ENCODE assay signal across 28 mouse cellular contexts in genomic region chr1:83756866-83757265, GRCm38 (mm10).
DNase-seq lines count a peak whose midpoint lies in the region; ATAC-seq and TF ChIP-seq lines count a peak whose summit lies in the region.
"Had no signal": no experiment of that assay in that cellular context is flagged by ENCODE, and none has a peak within 500 bp of the region (broad histone marks: within the 10 kb centered on the region; RNA-seq: fewer than 3 reads in every experiment).

No protein-coding gene starts in this region.

- peak; percentile 45; the same call in 1 of the 2 replicates for ATAC-seq in forebrain, embryonic 16.5 days
- no peak for ATAC-seq in forebrain, embryonic 12.5 days (ENCODE audit: low FRiP score)
- 0 out of 2 replicates have a peak, but pooled peaks have one; percentile 40 for ATAC-seq in neural tube, embryonic 13.5 days (ENCODE audit: low read depth)
- no peak; the same call in 1 of the 2 replicates for ATAC-seq in neural tube, embryonic 15.5 days (ENCODE audit: low FRiP score)
- ATAC-seq: inflammation-experienced regulatory T-cells, adult 6 months had no signal

- no peak for TF ChIP-seq POLR2A in liver, adult 2 months (IDR thresholded peaks at IDR 0.05; ENCODE audit: extremely low read depth, insufficient read depth, low read length)

- H3K4me2 ChIP-seq in forebrain, embryonic 16.5 days (ENCODE audit: low read length), result no peak overlapping the region
- no peak overlapping the region for H3K4me2 ChIP-seq in forebrain, embryonic 12.5 days
- H3K4me2 ChIP-seq in neural tube, embryonic 13.5 days, result no peak overlapping the region
- no peak overlapping the region for H3K4me2 ChIP-seq in neural tube, embryonic 15.5 days
- H3K4me2 ChIP-seq: embryonic facial prominence, embryonic 15.5 days; heart, embryonic 11.5 days; limb, embryonic 15.5 days; liver, embryonic 15.5 days; midbrain, embryonic 12.5 days; stomach, embryonic 15.5 days had no signal

- no peaks in the 10 kb centered on the region; the same call in 1 of the 2 replicates for H3K4me1 ChIP-seq in forebrain, embryonic 16.5 days (replicated peaks; ENCODE audit: control insufficient read depth, insufficient read depth, low read length)
- peaks cover 4% of the 10 kb centered on the region for H3K4me1 ChIP-seq in forebrain, embryonic 12.5 days
- H3K4me1 ChIP-seq in liver, adult 2 months (ENCODE audit: control insufficient read depth, insufficient read depth, low read length), result no peaks in the 10 kb centered on the region
- peaks cover 4% of the 10 kb centered on the region for H3K4me1 ChIP-seq in neural tube, embryonic 13.5 days (replicated peaks)
- H3K4me1 ChIP-seq in neural tube, embryonic 15.5 days, result no peaks in the 10 kb centered on the region
- H3K4me1 ChIP-seq: embryonic facial prominence, embryonic 10.5 days; embryonic facial prominence, embryonic 15.5 days; limb, embryonic 10.5 days; limb, embryonic 15.5 days; liver, embryonic 15.5 days; megakaryocyte, embryonic 14.5 days; midbrain, embryonic 12.5 days; stomach, embryonic 15.5 days had no signal

- no peaks in the 10 kb centered on the region for H3K9me3 ChIP-seq in forebrain, embryonic 16.5 days (ENCODE audit: control insufficient read depth, low read length)
- H3K9me3 ChIP-seq in forebrain, embryonic 12.5 days, result no peaks in the 10 kb centered on the region
- no peaks in the 10 kb centered on the region for H3K9me3 ChIP-seq in neural tube, embryonic 13.5 days
- H3K9me3 ChIP-seq in neural tube, embryonic 15.5 days (replicated peaks), result no peaks in the 10 kb centered on the region
- H3K9me3 ChIP-seq: embryonic facial prominence, embryonic 10.5 days; embryonic facial prominence, embryonic 15.5 days; limb, embryonic 10.5 days; limb, embryonic 15.5 days; liver, embryonic 15.5 days; megakaryocyte, embryonic 14.5 days; midbrain, embryonic 12.5 days; stomach, embryonic 15.5 days had no signal

- no peak for TF ChIP-seq CTCF in liver, adult 2 months (IDR thresholded peaks at IDR 0.05; ENCODE audit: low read depth, low read length)

- H3K79me2 ChIP-seq in liver, adult 2 months (ENCODE audit: control insufficient read depth, insufficient read depth, low read length), result no peaks in the 10 kb centered on the region

- H3K4me3 ChIP-seq in forebrain, embryonic 16.5 days (replicated peaks; ENCODE audit: low read length), result no peak overlapping the region
- H3K4me3 ChIP-seq in forebrain, embryonic 12.5 days (replicated peaks), result no peak overlapping the region
- H3K4me3 ChIP-seq in liver, adult 2 months (ENCODE audit: insufficient read depth, low read depth, low read length), result no peak overlapping the region
- no peak overlapping the region for H3K4me3 ChIP-seq in neural tube, embryonic 13.5 days
- no peak overlapping the region for H3K4me3 ChIP-seq in neural tube, embryonic 15.5 days (replicated peaks)
- H3K4me3 ChIP-seq: embryonic facial prominence, embryonic 10.5 days; embryonic facial prominence, embryonic 15.5 days; limb, embryonic 10.5 days; limb, embryonic 15.5 days; liver, embryonic 15.5 days; megakaryocyte, embryonic 14.5 days; midbrain, embryonic 12.5 days; stomach, embryonic 15.5 days had no signal

- H3K36me3 ChIP-seq in forebrain, embryonic 16.5 days (ENCODE audit: control insufficient read depth, insufficient read depth), result no peaks in the 10 kb centered on the region
- no peaks in the 10 kb centered on the region for H3K36me3 ChIP-seq in forebrain, embryonic 12.5 days (replicated peaks)
- H3K36me3 ChIP-seq in liver, adult 2 months (ENCODE audit: control insufficient read depth, insufficient read depth, low read length), result no peaks in the 10 kb centered on the region
- H3K36me3 ChIP-seq in neural tube, embryonic 13.5 days, result no peaks in the 10 kb centered on the region
- H3K36me3 ChIP-seq in neural tube, embryonic 15.5 days, result no peaks in the 10 kb centered on the region
- H3K36me3 ChIP-seq: embryonic facial prominence, embryonic 10.5 days; embryonic facial prominence, embryonic 15.5 days; limb, embryonic 10.5 days; limb, embryonic 15.5 days; liver, embryonic 15.5 days; midbrain, embryonic 12.5 days; stomach, embryonic 15.5 days had no signal

- no peaks in the 10 kb centered on the region for H3K27me3 ChIP-seq in forebrain, embryonic 16.5 days (replicated peaks; ENCODE audit: control insufficient read depth, insufficient read depth, low read length)
- H3K27me3 ChIP-seq in forebrain, embryonic 12.5 days, result no peaks in the 10 kb centered on the region
- no peaks in the 10 kb centered on the region for H3K27me3 ChIP-seq in liver, adult 2 months (ENCODE audit: control insufficient read depth, insufficient read depth, low read length)
- no peaks in the 10 kb centered on the region for H3K27me3 ChIP-seq in neural tube, embryonic 13.5 days
- no peaks in the 10 kb centered on the region for H3K27me3 ChIP-seq in neural tube, embryonic 15.5 days (replicated peaks)
- H3K27me3 ChIP-seq: embryonic facial prominence, embryonic 15.5 days; limb, embryonic 15.5 days; liver, embryonic 15.5 days; megakaryocyte, embryonic 14.5 days; midbrain, embryonic 12.5 days; stomach, embryonic 15.5 days had no signal

- DNase-seq in liver, adult 2 months (ENCODE audit: extremely low read depth, low read depth, low spot score), result peak; percentile 2
- no peak for DNase-seq in liver
- DNase-seq in lung, postnatal 36 days, result peak; percentile 5
- no peak for DNase-seq in frontal cortex, adult 2 months (ENCODE audit: extremely low spot score in 1 of 2, low spot score in 1 of 2)
- DNase-seq: adrenal gland, postnatal 25 days; cerebellum, adult 18-20 months; cerebellum, postnatal 25 days; gastrocnemius, postnatal 36 days; heart, adult 18-20 months; heart, postnatal 36 days; kidney, adult 8-10 months; kidney, postnatal 10 days; layer of hippocampus, postnatal 36 days; right cerebral cortex, postnatal 25 days had no signal

- no peak overlapping the region for H3K27ac ChIP-seq in forebrain, embryonic 16.5 days (ENCODE audit: low read length)
- no peak overlapping the region for H3K27ac ChIP-seq in forebrain, embryonic 12.5 days
- H3K27ac ChIP-seq in liver, adult 2 months (replicated peaks; ENCODE audit: insufficient read depth, low read depth, low read length), result no peak overlapping the region
- H3K27ac ChIP-seq in neural tube, embryonic 13.5 days (replicated peaks), result no peak overlapping the region
- H3K27ac ChIP-seq in neural tube, embryonic 15.5 days (replicated peaks), result no peak overlapping the region
- H3K27ac ChIP-seq: embryonic facial prominence, embryonic 10.5 days; embryonic facial prominence, embryonic 15.5 days; limb, embryonic 10.5 days; limb, embryonic 15.5 days; liver, embryonic 15.5 days; midbrain, embryonic 12.5 days; stomach, embryonic 15.5 days had no signal

- H3K9ac ChIP-seq in forebrain, embryonic 16.5 days (replicated peaks; ENCODE audit: low read depth, low read length), result no peak overlapping the region
- H3K9ac ChIP-seq in forebrain, embryonic 12.5 days, result no peak overlapping the region
- H3K9ac ChIP-seq in liver, adult 2 months (ENCODE audit: low read depth, low read length), result no peak overlapping the region
- no peak overlapping the region for H3K9ac ChIP-seq in neural tube, embryonic 13.5 days
- H3K9ac ChIP-seq in neural tube, embryonic 15.5 days (replicated peaks), result no peak overlapping the region
- H3K9ac ChIP-seq: embryonic facial prominence, embryonic 15.5 days; limb, embryonic 15.5 days; liver, embryonic 15.5 days; midbrain, embryonic 12.5 days; stomach, embryonic 15.5 days had no signal

Comparison
In these comparisons a context has a peak if more than half of its experiments do, and no peak if none do; other contexts are left out.
1. ATAC-seq: peak in forebrain, embryonic 16.5 days (single experiment) and neural tube, embryonic 13.5 days (single experiment); none in forebrain, embryonic 12.5 days (single experiment) and neural tube, embryonic 15.5 days (single experiment).
2. DNase-seq: peak in liver, adult 2 months (single experiment) and lung, postnatal 36 days (single experiment); none in liver (single experiment) and frontal cortex, adult 2 months (0 of 2).